Mouse (Mus musculus): ENCODE results near the gene Naif1. TPM values are rescaled to one million over a fixed set of nuclear protein-coding genes. Genes with fewer than 3 reads are reported as not detected.

Gene Naif1
- total and polyA plus RNA-seq, 2 experiments from 2014 or later, result 3.9 to 4.5 TPM

GRCm38 (mm10) chr2:32420066-32420608, 30.1 kb upstream of the Naif1 start:
- H3K27ac ChIP-seq (ENCODE audit: low read depth, low read length), result no peak overlapping the region
- ATAC-seq (no peak), DNase-seq (no peak)
- H3K4me3 ChIP-seq (ENCODE audit: low read depth, low read length), result no peak overlapping the region
- H3K36me3 ChIP-seq (ENCODE audit: insufficient read depth), result peaks cover 62% of the 10 kb centered on the region
- WGBS, result 90% methylated on average over 12 of the region's 12 CpGs
- TF ChIP-seq CTCF (IDR thresholded peaks at IDR 0.05; ENCODE audit: low read depth), result no peak
- H3K9ac ChIP-seq, result no peak overlapping the region
- H3K4me2 ChIP-seq (ENCODE audit: low read depth), result no peak overlapping the region
- H3K4me1 ChIP-seq (ENCODE audit: insufficient read depth), result peaks cover 14% of the 10 kb centered on the region; the same call in 1 of the 2 replicates
- H3K27me3 ChIP-seq (ENCODE audit: insufficient read depth, low read length), result no peaks in the 10 kb centered on the region
- H3K9me3 ChIP-seq (ENCODE audit: low read length), result no peaks in the 10 kb centered on the region

DNA sequence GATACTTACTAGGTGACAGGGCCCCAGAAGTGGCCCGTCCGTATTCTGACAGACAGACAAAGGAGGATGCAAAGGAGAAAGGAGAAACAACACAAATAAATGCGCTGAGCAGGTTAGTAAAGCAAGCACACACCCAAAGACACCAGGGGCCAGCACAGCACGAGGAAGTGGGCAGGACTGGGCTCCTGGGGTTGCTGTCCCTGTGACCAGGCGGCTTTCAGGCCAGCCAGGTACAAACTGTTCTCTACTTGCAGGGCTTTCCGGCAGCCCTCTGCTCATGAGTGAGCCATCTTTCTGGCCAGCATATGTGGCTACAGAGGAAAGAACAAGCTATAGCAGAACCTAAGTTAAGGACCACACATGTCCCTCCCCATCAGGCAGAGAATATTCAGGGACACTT, 29.6 kb upstream of the Naif1 start:
- no peak overlapping the region for H3K9ac ChIP-seq
- no peak overlapping the region for H3K4me3 ChIP-seq (ENCODE audit: low read depth, low read length)
- peaks cover 57% of the 10 kb centered on the region for H3K36me3 ChIP-seq (ENCODE audit: insufficient read depth)
- 88% methylated on average over 6 of the region's 6 CpGs for WGBS
- peaks cover 14% of the 10 kb centered on the region; the same call in 1 of the 2 replicates for H3K4me1 ChIP-seq (ENCODE audit: insufficient read depth)
- DNase-seq (no peak), ATAC-seq (no peak)
- H3K4me2 ChIP-seq (ENCODE audit: low read depth), result no peak overlapping the region
- no peaks in the 10 kb centered on the region for H3K27me3 ChIP-seq (ENCODE audit: insufficient read depth, low read length)
- TF ChIP-seq CTCF (IDR thresholded peaks at IDR 0.05; ENCODE audit: low read depth), result no peak
- H3K9me3 ChIP-seq (ENCODE audit: low read length), result no peaks in the 10 kb centered on the region
- no peak overlapping the region for H3K27ac ChIP-seq (ENCODE audit: low read depth, low read length)

DNA sequence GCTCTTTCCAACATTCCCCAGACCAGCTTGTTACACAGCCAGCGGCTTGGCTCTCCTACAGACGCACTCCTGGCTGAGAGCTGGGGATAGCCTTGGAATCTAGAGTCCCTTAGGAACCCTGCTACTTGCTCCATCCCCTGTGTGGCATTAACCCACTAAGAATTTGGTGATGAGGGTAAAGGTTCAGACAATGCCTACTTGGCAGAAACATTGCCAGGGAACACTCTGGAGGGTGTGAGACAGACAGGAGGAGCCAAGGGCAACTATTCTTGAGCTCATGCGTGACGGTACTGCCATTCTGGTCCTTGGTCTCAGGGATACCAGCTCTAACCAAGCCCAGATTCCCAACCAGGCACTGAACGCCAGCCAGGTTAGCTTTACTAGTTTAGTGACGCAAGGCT, 28.4 kb upstream of the Naif1 start:
- ATAC-seq (no peak), DNase-seq (no peak)
- Histone ChIP-seq H3K9ac (no peak overlapping the region), H3K27ac (ENCODE audit: low read depth, low read length) (no peak overlapping the region), H3K9me3 (ENCODE audit: low read length) (no peaks in the 10 kb centered on the region), H3K4me2 (ENCODE audit: low read depth) (no peak overlapping the region), H3K4me1 (ENCODE audit: insufficient read depth) (peaks cover 14% of the 10 kb centered on the region; the same call in 1 of the 2 replicates), H3K36me3 (ENCODE audit: insufficient read depth) (peaks cover 45% of the 10 kb centered on the region), H3K4me3 (ENCODE audit: low read depth, low read length) (no peak overlapping the region), H3K27me3 (ENCODE audit: insufficient read depth, low read length) (no peaks in the 10 kb centered on the region)
- TF ChIP-seq CTCF (IDR thresholded peaks at IDR 0.05; ENCODE audit: low read depth), result no peak
- WGBS, result 90% methylated on average over 6 of the region's 6 CpGs

DNA sequence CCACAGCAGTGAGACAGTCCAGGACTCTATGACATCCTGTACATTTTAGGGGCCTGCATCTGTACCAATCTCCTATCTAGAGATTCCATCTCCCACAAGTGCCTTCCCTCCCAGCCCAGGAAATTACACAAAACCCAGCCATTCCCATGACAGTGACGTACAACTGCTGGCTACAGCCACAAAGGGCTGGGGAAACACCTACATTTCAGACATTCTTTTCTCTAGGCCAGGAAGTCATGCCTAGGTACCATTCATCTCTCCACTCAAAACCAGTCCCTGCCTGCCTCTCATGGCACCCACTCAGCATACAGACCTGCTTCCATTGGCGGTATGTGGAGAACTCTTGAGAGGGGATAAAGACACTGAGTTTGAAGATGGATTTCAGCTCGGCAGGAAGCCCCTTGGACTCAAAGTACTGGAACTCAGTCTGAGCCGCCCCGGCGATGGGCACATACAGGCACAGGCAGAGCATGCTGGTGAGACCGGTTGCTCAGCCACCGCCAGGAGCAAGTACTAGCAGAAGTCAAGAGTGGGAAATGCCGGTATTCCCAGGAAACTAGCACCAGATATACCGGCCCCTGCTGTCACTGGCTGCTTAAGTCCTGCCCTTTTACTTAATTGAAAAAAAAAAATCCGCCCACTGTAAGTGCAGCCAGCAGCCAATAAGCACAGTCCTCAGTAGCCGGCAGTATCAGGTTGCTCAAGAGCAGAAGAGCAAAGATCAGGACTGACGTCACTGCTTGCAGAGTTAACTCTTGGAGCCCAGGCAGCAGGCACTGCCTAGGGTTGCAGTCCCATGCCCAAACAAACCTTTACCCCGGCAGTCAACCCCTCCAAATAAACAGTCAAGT, 26.6 kb upstream of the Naif1 start:
- Histone ChIP-seq H3K4me1 (ENCODE audit: insufficient read depth) (peaks cover 21% of the 10 kb centered on the region; the same call in 1 of the 2 replicates), H3K4me2 (ENCODE audit: low read depth) (peak overlapping the region; percentile 49), H3K9ac (peak overlapping the region; percentile 48), H3K27me3 (ENCODE audit: insufficient read depth, low read length) (no peaks in the 10 kb centered on the region), H3K9me3 (ENCODE audit: low read length) (no peaks in the 10 kb centered on the region), H3K4me3 (ENCODE audit: low read depth, low read length) (peak overlapping the region; percentile 30), H3K36me3 (ENCODE audit: insufficient read depth) (peaks cover 26% of the 10 kb centered on the region), H3K27ac (ENCODE audit: low read depth, low read length) (peak overlapping the region; percentile 54)
- WGBS, result 2% methylated on average over 14 of the region's 14 CpGs
- ATAC-seq, result peak; percentile 62
- TF ChIP-seq CTCF (IDR thresholded peaks at IDR 0.05; ENCODE audit: low read depth), result no peak
- peak; percentile 59 for DNase-seq

DNA sequence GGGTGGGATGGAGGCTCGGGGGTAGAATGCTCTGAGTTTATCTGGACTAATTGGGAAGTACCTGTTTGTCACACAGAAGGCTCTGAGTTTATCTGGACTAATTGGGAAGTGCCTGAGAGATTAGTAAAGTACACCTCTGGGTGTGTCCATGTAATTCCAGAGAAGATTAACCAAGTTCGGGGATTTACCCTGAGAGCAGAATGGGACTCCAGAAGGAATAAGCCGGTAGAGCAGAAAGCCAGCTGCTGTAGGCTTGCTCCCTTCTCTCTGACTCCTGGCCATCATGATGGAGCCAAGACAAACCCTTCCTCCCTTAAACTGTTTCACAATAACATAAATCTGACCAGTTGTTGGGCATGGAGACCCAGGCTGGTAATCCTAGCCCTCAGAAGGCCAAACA, 25.5 kb upstream of the Naif1 start:
- peaks cover 32% of the 10 kb centered on the region for H3K4me1 ChIP-seq (ENCODE audit: insufficient read depth)
- peaks cover 15% of the 10 kb centered on the region for H3K36me3 ChIP-seq (ENCODE audit: insufficient read depth)
- TF ChIP-seq CTCF (IDR thresholded peaks at IDR 0.05; ENCODE audit: low read depth), result no peak
- H3K9me3 ChIP-seq (ENCODE audit: low read length), result no peaks in the 10 kb centered on the region
- ATAC-seq, result no peak
- WGBS, result 11% methylated on average over 3 of the region's 3 CpGs
- DNase-seq, result no peak
- no peak overlapping the region for H3K4me2 ChIP-seq (ENCODE audit: low read depth)
- 0 out of 2 replicates have a peak overlapping the region, but pooled peaks have one; percentile 54 for H3K27ac ChIP-seq (ENCODE audit: low read depth, low read length)
- H3K4me3 ChIP-seq (ENCODE audit: low read depth, low read length), result no peak overlapping the region
- H3K9ac ChIP-seq, result no peak overlapping the region; the same call in 1 of the 2 replicates
- no peaks in the 10 kb centered on the region for H3K27me3 ChIP-seq (ENCODE audit: insufficient read depth, low read length)

GRCm38 (mm10) chr2:32425568-32425967, 24.7 kb upstream of the Naif1 start:
- Histone ChIP-seq H3K27ac (ENCODE audit: low read depth, low read length) (no peak overlapping the region), H3K4me1 (ENCODE audit: insufficient read depth) (peaks cover 37% of the 10 kb centered on the region), H3K4me2 (ENCODE audit: low read depth) (no peak overlapping the region), H3K9ac (no peak overlapping the region), H3K9me3 (ENCODE audit: low read length) (no peaks in the 10 kb centered on the region), H3K36me3 (ENCODE audit: insufficient read depth) (peaks cover 7% of the 10 kb centered on the region), H3K4me3 (ENCODE audit: low read depth, low read length) (no peak overlapping the region), H3K27me3 (ENCODE audit: insufficient read depth, low read length) (no peaks in the 10 kb centered on the region)
- DNase-seq (no peak), ATAC-seq (no peak)
- 79% methylated on average over 5 of the region's 5 CpGs for WGBS
- no peak for TF ChIP-seq CTCF (IDR thresholded peaks at IDR 0.05; ENCODE audit: low read depth)

DNA sequence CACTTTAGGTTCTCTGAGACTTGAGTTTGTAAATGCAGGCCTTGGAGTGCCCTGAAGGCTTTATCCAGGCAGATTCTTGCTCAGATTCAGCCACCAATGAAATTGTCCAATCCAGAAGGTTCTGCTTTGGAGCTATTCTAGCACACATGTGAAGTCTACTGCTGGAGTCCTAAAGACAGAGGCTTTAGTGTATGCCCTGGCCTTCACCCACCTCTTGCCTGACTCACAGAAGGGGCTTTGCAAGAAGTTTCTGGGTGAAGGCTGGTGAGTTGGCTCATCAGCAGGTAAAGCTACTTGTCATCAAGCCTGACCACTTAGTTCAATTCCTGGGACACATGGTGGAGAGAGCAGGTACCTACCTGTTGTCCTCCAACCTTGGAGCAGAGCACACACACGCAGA, 24.1 kb upstream of the Naif1 start:
- no peak overlapping the region for H3K4me2 ChIP-seq (ENCODE audit: low read depth)
- H3K27me3 ChIP-seq (ENCODE audit: insufficient read depth, low read length), result no peaks in the 10 kb centered on the region
- TF ChIP-seq CTCF (IDR thresholded peaks at IDR 0.05; ENCODE audit: low read depth), result no peak
- DNase-seq (no peak), ATAC-seq (no peak)
- no peak overlapping the region for H3K4me3 ChIP-seq (ENCODE audit: low read depth, low read length)
- no peak overlapping the region for H3K27ac ChIP-seq (ENCODE audit: low read depth, low read length)
- 100% methylated on average over 1 of the region's 1 CpGs for WGBS
- peaks cover 37% of the 10 kb centered on the region for H3K4me1 ChIP-seq (ENCODE audit: insufficient read depth)
- H3K9ac ChIP-seq, result no peak overlapping the region
- H3K36me3 ChIP-seq (ENCODE audit: insufficient read depth), result 0 out of 2 replicates have a peak, but pooled peaks cover 3% of the 10 kb centered on the region
- no peaks in the 10 kb centered on the region for H3K9me3 ChIP-seq (ENCODE audit: low read length)

Measured in forebrain, postnatal 0 days (tissue).